Mouse (Mus musculus) frontal cortex, postnatal 10 days (tissue): ENCODE results near the gene Srgn.
A peak's percentile ranks its signal among the peaks of the same experiment; 100 is the strongest.
"Not testable (repeated sequence)": the region's sequence is repeated elsewhere in the genome, so short reads cannot be mapped to it uniquely, and the experiment has no call there.

Experiments
- DNase-seq, 2 experiments: peaks; one replicate each; pipeline ENCODE4 v3.0.0; 2022; ENCODE audit warnings: low spot score in 2 of 2, mixed read lengths in 1 of 2

Gene Srgn

DNA sequence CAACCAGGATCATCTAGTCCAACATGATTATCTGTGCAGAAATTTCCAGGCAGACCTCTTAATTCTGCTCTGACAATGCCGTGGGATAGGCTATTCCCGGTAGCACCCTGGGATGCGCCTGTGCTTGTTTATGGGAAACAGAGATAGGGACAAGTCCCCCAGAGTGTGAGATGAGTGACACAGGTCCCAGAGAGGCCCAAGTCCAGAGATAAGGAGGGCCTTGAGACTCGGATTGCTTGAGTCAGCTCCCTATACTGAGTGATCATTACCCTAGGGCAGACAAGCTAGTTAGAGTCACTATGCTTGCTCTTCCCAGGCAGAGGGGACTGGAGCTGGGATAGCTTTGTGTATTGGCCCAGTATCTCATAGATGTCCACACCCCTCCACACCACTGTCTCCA lies 5.5 kb downstream of the Srgn start:
- DNase-seq, result no peak

DNA sequence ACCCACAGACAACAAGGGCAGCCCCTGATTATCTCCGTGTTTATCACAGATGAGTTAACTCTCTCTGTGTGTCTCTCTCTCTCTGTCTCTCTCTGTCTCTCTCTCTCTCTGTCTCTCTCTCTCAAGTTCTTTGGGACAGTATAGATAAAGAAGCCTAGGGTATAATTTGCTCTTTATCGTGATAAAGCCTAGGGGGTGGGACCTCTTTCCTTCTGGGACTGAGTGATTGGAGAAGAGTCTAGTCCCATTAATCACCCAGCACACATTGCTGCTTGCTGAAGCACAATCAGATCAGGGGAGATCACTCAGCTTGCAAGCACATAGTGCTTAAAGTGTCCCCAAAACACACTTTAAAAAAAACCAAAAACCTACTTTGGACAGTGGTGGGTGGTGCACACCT lies 6.3 kb downstream of the Srgn start:
- no peak for DNase-seq

DNA sequence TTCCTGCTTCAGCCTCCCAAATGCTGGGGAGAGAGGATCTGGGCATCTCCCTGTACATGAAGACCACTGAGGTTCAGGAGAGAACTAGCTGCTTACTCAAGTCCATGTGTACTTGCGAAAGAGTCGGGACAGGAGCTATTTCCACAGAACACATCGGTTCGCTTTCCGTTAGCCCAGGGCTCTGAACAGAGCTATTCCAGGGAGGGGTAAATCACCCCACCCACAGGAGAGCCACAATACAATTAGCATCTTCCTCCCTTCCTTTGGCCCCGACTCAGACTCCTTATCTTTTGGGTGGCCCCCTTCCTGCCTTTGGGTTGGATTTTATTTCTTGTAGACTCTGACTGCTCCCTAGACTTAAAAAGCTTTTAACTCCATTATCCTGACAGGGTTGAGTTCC lies 9.7 kb downstream of the Srgn start:
- DNase-seq, result no peak

DNA sequence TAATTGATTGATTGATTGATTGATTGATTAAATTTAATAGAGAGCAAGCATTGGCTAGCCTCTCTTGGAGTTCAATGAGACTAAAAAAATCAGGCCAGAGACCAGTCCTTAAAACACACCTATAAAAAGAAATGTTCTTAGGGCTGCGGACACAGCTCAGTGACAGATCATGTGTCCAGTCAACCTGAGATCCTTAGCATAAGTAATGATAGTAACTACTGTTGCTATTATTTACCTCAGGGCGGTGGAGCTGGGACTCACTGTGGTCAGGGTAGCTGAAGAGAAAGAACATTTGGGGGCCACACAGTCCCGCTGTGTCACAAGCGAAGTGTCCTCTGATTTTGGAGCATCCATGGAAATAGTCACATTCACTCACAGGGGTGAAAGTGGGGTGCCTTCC lies 14.4 kb downstream of the Srgn start:
- no peak for DNase-seq

DNA sequence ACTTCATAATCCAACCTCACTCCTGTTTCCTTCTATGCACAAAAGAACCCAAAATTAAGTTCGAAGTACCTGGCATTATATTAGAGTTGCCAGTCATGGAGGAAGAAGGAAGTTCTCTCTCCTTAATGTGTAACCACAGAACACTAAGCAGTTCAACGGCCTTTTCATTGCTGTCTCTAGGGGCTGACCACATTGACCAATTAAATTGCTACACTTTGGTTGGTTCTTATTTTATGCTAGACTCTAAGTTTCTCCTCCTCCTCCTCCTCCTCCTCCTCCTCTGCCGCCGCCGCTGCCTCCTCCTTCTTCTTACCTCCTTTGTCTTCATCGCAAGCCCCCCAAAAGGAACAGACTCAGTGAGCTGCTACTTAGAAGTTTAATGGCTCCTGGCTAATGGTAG lies 15.7 kb downstream of the Srgn start:
- DNase-seq, result no peak

DNA sequence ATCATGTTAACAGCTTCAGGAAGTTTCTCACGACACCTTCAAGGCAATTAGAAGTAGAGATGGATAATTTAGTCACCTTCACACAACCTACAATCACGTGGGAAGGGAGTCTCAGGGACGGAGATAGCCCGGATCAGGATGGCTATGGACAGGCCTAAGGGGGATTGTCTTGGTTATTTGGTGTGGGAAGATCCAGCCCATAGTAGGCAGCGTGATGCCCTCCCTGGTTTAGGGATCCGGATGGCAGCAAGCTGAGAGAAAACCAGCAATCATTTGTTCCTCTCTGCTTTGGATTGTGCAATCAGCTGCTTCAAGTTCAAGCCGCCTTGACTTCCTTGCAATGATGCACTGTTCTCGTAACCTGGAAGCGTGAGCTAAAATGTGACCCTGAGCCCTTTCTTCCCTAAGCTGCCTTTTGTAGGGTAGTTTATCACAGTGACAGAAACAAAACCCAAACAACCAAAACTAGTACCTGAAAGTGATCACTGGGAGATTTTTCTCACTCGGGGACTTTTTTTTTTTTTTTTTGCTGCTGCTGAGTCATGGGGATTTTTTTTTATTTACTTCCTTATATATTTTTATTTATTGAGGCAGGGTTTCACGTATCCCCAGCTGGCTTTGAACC lies 18.1 kb downstream of the Srgn start:
- DNase-seq, result no peak

DNA sequence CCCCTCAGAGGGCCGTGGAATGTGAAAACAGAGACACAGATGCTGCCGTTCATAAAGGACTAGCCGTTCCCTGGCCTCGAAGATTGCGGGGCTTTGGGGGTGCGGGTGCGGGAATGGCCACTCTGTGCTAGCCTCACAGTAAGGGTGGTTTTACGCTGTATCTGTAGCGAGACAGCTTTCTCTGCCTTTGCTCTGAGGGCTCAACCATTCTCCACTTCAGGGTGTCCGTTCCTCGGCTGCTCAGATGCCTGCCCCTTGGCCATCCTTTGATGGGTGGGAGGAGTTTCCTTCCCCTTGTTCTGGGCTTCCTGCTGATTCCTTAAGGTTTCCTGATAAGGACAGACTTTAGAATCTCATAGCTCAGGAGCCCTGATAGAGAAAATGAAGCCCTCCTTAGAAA lies 18.8 kb downstream of the Srgn start:
- no peak for DNase-seq

DNA sequence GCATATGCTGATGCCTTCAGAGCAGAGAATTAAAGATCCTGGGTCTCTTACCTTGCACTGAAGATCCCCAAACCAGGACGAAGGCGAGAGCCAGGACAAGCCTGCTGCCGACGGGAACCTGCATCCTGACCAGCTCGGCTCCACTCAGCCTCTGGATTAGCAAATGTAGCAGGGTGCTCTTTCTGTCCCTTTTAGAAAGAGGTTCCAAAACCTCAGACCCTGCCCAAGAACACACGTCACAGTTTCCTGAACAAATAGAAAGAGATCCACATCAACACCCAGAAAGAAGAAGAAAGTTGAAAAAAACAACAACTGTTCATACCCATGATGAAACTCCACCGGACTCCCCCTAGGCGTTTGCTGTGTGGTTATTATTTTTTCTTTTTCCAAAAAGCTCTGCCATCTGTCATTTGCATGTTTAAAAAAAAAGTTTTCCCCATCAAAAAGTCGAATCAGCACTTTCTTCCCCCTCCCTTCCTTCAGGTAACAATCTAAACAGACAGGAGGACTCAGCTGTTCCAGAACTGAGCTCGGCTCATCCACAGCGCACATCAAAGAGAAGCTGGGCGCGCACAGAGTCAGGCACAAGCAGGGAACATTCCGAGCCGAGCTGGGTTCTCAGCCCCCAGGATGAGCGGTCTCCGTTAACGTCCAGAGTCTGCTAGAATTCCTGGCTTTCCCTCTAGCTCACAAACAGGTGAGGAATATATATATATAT lies 19.5 kb downstream of the Srgn start:
- peak in 1 of 2 experiments; percentile 13 for DNase-seq

DNA sequence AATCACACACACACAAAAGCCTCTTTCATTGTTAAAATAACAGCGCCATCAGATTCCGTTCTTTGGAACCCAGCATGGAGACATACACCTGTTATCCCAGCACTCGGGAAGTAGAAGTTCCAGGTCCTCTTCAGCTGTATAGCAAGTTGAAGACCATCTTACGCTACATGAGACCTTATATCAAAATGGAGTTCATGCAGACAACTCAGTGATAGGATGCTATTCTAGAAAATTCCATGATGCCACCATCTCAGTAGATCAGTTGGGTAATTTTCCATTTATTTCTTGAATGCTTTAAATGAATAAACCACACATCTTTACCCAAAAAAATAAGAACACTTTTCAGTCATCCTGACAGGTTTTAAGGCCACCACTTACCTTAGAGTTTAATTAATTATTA lies 20.2 kb downstream of the Srgn start:
- no peak for DNase-seq

DNA sequence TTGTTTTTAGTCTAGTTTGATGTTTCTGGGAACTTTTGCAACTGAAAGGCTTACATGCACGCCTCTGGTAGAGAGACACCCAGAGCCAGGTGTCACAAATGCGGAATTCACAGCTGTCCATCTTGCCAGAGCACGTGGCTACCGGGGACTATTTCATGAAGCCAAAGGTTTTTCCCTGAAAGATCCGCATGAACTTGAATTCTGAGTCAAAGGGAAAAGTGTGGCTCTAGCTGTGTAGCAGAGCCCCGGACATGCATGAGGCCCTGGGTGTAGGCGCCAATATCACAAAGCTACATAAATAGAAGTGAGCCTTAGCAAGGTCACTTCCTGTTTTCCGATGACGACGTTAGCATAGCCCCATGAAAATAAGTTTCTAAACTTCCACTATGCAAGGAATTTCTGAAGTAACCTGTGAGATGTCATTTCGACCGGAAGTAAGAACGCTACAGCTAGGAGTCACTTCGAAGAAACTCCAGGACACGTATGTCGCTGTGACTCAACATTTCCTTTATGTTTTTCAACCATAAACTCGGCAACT lies 21.2 kb downstream of the Srgn start:
- no peak for DNase-seq

DNA sequence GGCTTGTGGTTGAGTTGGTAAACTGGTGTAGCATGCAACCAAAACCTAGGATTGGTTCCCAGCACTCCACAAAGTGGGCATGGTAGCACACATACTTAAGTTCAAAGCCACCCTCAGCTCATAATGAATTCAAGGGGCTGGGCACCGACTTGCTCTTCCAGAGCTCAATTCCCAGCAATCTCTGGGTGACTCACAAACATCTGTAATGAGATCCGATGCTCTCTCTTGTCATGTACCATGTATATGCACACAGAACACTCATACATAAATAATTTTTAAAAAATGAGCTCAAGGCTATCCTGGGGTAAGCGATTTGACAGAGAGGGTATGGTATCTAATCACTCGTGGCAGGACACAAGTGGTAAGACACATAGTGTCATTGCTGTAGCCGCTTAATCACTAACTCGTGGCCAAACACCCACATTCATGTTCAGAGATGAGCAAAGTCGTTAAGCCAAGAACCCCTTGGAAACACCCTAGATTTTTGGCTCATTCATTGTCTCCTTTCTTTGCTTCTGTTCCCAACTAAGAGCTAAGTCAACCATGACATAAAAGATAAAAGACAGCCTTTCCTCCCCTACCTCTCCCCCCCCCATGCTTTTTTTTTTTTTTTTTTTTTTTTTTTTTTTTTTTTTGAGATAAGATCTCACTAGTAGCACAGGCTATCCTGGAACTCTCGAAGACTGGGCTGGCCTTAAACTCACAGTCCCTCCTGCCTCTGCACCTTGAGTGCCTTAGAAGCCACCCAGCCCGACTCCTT lies 21.8 kb downstream of the Srgn start:
- DNase-seq, result no peak

DNA sequence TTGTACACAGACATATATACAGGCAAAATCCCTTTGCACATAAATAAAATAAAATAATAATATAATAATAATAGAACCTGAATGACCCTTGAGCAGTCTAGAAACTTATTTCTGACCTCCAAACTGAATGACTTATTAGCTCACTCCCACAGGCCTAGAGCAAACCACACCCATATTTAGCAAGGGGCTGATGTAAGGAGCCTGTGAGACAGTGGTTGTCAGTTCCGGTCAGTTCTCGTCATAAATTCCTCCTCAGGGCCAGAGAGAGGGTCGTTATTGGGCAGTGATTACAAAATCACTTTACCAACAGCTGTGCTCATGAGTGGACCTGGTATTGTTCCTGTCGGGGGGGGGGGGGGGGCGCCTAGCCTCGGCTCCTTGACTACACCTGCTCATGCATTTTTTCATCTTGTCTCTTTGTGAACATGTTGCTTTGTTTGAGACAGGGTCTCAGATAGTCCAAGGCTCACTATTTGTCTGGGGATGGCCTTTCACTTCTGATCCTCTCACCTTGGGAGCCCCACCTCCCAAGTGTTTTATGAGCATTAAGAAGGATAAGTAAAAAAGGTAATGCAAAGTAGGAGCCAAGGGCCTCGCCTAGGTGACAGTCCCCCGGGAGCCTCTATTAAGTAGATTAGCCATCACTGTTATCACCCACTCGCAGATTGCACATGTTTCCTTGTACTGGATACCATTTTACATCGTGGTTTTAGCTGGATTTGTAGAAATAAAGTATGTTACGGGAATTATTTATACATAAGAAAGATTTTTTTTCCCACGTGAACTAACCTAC lies 23.2 kb downstream of the Srgn start:
- no peak for DNase-seq

DNA sequence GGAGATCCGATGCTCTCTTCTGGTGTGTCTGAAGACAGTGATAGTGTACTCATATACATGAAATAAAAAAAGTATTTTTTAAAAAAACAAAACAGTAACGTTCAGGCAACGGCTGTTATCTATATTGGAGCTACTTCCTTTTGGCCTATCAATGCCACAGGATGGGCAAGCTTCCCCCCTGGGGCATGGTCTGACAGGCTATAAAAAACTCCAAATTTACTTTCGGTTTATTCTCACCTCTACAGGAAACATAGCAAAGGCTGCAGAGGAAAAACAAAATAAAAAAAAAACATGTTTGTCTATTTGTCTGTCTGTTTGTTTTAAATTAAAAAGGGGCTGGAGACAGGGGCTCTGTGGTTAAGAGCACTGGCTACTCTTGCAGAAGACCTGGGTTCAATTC lies 23.9 kb downstream of the Srgn start:
- DNase-seq, result no peak

DNA sequence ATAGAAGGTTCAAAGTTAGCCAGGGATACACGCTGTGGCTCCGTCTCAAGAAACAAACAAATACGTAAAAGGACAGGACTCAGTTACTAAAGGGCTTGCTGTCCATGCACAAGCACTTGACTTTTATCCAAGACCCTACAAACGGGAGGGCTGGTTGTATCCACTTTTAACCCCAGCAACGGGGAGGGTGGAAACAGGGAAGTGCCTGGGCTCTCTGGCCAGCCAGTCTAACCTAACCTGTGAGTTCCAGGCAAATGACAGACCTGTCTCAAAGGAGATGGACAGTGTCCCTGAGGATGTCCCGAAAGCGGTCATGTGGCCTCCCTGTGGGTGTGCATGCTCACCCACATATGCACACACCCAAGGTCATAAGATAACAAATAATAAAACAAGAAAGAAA lies 25.3 kb downstream of the Srgn start:
- DNase-seq, result no peak

DNA sequence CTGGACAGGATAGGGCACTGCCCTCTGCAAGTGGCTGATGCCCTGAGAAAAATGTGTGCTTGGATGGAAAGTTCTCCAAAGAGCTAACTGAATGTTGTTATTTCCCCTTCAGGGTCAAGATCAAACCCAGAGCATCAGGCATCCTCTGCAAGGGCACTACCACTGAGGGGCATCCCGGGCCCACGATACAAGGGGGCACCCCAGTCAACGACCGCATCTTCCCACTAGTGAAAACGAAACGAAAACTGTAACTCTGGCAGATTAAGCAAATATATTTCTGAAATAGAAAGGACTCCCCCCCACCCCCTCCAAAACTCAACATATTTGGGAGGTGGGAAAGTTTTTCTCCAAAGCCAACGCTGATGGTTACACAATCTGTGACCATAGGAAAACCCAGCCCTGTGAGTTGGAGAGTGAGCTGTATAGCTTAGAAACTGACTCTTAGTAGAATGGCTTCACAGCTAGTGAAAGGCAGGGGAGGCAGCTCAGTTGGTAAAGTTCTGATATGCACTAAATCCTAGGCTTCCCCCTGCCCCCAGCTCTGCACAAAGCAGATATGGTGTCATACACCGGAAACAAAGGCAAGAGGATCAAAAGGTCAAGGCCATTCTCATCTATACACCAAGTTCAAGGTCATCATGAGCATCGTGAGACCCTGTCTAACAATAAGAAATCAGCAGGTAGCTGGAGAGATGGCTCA lies 26.2 kb downstream of the Srgn start:
- DNase-seq, result no peak

DNA sequence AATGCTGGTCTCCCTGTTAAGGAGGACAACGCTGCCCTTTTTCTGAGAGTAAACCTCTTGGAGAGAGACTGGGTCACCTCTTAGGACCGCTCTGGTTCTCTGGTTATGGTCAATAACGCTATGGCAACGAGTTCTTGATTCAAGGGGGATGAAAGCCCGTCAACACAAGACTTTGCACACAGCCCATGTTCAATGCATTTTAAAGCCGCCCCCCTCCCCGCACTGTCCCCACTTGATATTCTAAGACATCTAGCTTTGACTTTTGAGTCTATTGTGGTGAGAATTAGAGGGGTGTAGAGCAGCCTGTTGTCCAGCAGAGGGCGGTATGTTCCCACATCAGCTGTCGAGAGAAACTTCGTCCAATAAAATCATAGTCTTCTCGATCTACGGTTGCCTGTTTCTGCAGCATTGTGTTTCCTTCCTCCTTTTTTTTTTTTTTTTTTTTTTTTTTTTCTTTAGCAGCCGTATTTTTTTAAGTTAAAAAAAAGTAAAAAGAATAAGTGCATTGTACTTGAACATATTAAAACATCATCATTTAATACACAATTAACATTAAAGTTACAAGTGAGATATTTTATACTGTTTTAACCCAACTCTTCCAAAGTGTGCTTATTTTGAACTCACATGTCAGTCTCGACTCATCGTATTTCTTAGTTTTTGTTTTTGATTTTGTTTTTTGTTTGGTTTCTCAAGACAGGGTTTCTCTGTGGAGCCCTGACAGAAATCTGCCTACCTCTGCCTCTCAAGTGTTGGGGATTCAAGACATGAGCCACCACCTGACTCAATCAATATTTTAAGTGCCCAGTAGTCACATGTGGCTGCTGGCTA lies 26.9 kb downstream of the Srgn start:
- DNase-seq, result peak; percentile 33 to 43

DNA sequence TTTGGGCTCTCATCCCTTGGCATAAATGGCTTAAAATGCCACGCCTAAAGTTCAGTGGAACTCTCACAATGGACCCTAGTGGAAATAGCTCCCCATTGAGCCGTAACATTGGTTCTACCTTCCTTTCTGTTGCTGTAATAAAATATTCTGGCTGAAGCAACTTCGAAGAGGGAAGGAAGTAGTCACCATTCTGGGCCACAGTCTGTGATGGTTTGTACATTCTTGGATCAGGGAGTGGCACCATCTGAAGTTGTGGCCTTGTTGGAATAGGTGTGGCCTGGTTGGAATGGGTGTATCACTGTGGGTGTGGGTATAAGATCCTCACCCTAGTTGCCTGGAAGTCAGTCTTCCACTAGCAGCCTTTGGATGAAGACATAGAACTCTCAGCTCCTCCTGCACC lies 35.6 kb downstream of the Srgn start:
- not testable (repeated sequence) for DNase-seq

DNA sequence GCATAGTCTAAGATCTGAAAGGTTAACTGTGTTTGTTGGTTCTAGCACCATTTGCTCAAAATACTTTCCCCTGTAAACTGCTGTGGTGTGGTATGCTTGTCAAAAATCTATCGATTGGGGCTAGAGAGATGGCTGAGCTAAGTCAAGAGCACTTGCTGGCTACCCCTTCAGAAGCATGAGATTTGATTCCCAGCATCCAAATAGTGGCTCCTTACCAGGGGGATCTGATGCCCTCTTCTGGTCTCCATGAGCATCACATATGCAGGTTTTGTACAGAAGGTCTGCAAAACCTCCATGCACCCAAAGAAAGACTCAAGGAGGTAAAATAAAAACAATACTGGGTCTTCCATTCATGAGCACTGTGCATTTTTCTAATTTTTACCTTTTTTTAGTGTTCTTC lies 39.0 kb downstream of the Srgn start:
- peak in 1 of 2 experiments; percentile 32 for DNase-seq

DNA sequence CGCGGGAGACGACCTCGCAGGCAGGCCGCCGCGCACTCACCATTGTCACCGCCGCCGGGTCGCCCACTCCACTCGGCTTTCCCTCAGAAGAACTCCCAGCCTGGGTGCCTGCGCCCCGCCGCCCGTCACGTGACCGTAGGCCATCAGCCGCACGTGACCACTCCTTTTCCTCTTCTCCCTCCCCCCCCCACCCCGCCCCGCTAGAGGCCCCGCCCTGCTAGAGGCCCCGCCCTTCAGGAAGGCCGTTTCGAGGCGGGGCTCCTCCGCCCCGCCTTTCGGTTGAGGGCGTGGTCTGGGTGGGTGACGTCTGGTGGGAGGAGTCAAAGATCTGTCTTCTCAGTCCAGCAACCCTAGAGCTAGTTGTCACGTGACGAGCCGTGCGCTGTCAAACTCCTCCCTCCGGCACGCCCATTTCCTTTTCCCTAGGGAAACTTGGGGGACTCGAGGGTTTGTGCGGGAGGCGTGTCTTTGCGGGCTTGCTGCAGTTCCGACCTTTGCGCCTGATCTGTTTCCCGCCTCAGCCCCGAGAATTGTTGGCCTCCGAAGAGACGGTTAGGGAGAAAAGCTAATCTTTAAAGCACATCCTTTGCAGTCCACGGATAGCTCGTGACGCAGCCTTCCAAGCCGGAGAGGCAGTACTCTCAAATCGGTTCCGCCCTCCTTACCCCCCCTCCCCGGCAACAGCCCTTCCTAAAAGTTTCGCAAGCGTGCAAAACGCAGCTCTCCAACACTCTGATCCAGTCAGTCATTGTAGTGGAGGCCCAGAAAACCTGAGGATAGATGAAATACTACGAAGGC lies 40.4 kb downstream of the Srgn start, which contains the start of gene Vps26a:
Vps26a (minus strand) TSS at position 188 of the 798 bp plus-strand sequence.
- peak; percentile 97 to 98 for DNase-seq
